Mouse (Mus musculus) lung, postnatal 10 days (tissue): Measurements from ENCODE around the gene Fras1.

ENCODE experiments used
- DNase-seq: peaks from one replicate; pipeline ENCODE4 v3.0.0; 2021

Fras1 gene

DNA sequence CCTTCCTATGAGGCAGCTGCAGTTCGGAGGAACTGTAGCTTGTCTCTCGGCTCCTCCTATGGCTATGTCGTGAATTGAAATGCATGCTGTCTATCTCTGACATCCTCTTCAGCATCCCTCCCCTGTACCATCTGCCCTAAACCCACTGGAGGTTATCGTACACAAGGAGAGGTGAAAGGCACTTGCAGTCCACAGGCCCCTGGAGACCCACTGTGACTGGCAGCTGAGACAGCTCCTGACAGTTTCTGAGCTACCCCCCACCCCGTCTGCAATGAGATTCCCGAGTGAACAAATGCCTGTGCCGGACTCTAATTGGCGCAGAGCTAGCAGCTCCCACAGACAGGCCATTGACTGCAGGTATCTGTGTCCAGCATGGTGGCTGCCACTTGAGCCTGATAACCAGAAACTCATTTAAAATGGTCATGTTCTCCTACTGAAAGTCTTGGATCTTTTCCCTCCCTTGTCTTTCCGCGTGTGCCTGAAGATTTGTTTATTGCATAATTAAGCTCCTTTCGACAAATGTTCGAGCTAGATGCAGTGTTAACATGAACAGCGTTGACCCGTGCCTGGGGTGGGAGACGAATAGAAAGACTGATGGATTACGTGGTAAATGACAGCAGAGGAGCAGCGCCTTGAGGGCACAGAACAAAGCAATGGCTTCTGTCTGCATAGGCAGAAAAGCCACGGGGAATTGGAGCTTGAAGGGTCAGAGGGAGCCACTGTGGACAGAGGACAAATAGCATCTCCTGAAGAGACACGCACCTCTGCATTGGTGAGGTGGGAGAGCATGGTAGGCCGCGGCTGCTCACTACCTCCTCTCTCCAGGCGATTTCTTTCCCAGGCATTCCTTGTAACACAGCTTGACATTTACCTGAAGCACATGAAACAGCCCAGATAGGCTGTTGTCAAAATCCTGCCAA lies 329.2 kb downstream of the Fras1 start:
- peak; percentile 5 for DNase-seq

DNA sequence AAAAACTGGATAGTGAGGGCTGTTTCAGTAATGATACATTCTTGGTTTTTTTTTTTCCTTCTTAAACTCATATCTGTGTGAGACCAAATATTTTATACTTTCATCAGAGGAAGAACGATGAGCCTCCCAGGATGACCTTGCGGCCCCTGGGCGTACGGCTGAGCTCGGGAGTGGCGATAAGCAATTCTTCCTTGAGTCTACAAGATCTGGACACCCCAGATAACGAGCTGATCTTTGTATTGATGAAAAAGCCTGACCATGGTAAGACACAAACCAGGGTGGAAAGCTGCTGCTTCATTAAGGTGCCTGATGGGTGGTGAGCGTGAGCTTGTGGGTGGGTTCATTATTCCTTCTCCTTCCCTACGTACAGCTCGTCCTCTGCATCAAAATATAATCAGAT lies 334.8 kb downstream of the Fras1 start:
- no peak for DNase-seq

DNA sequence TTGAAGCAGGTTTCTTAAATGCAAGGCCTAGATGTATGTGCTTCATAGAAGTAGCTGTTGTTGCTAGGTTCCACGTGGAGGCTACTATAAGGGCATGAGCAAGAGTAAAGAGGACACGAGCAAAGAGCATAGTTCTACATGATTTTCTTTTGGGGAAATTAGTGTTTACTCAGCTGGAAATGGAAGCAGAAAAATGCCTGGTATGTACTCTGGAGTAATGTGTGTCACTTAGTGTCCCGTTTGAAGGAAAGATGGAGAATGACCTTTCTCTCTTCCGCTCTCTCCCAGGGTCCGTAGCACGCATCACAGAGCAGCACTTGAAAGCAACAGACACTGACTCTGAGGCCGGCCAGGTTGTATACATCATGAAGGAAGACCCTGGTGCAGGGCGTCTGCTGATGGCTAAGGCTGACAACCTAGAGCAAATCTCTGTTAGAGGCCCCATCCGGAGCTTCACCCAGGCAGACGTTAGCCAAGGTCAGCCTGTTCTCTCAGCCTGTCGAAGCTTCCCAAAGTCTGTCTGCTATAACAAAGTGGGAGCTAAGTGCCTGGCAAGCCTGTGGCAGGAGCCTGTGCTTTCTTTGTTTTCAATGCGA lies 338.4 kb downstream of the Fras1 start:
- DNase-seq = no peak

- DNase-seq = no peak
Measured at GRCm38 (mm10) chr5:96712799-96713198, 339.0 kb downstream of the Fras1 start.

DNA sequence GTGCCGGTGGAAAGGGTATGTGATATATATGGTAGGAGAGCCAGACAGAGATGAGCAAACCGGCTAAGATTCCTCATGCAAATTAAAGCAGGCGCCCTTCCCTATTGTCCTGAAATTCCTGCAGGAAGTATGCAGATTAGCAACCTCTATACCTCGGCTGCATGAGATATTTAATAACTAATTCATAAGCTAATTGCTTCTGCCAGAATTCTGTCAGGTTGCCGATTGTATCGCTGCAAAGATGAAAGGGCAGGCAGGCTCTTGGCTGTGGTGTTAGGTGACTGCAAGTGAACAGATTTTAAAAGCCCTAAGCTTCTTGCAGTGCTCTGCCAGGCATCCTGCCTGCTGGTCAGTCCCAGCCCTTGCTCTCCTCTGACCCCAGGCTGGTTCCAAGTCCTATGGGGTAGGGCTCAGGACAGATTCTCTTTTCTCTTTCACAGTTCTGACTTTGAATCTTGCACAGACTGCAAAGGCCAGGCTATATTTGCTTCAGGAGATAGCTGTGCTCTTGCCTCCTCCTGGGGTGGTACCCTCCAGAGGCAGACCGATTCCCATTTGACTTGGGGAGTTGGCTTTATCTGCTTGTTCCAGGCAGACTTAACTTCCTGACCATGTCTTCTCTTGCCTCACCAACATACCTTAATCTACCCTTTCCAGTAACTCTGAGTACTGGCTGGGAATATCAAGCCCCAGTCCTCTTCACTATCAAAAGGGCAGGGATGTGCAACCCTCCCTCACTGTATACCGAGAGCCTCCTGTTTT lies 342.7 kb downstream of the Fras1 start:
- no peak for DNase-seq

GRCm38 (mm10) chr5:96717690-96718089 lies 343.9 kb downstream of the Fras1 start:
- DNase-seq = no peak

- no peak for DNase-seq
Measured at GRCm38 (mm10) chr5:96718601-96719000, 344.8 kb downstream of the Fras1 start.

DNA sequence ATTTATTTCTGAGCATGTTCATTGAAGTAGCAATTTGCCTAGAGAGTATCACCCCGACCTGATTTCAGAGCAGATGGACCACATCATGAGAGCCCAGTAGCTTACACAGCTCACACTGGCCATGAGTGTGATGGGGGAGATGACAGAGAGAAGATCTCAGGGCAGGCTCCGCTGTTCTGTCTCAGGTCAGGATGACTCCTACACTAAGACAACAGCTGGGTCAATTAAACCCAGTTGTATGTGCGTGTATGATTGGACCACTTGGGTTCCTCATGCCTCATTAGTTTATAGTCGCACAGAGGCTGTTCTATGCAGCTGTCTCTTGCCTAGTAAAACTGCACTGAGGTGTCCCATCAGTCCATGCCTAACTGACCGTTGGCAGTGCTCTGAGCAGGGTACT lies 345.5 kb downstream of the Fras1 start:
- DNase-seq = no peak

- DNase-seq = no peak
Measured at GRCm38 (mm10) chr5:96722690-96723089, 348.9 kb downstream of the Fras1 start.

- no peak for DNase-seq
Measured at GRCm38 (mm10) chr5:96739138-96739878, 365.6 kb downstream of the Fras1 start.

GRCm38 (mm10) chr5:96747195-96747984 lies 373.6 kb downstream of the Fras1 start:
- DNase-seq = no peak

- no peak for DNase-seq
Measured at GRCm38 (mm10) chr5:96757615-96758014, 383.9 kb downstream of the Fras1 start.

GRCm38 (mm10) chr5:96762021-96762420 lies 388.3 kb downstream of the Fras1 start:
- DNase-seq = no peak

DNA sequence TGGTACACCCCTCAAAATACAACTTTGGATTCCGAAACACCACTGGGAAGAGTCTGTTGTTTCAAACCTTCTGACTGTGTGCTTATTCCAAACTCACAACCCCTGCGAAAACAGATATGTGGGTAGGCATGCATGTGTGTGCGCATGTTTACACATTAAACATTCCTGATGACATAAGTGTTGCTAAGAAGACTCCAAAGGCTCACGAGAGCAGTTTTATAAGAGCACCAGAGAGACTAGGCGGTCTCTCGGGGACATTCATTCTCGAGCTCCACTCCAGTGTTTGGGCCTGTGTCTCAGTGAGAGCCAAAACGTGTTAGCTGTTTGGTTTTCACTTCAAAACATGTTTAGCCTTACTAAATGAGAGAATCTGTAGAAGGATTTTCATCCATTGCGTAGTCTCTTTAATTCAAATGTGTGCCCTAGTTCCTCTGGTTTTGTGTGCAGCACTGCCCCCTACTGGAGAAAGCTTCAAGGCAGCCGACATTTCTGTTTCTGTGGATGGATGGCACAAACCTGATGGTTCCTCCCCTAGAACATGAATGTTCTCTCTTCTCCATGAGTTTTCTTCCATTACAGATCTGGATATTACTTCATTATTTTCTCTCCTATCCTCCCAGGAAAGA lies 395.2 kb downstream of the Fras1 start:
- peak; percentile 80 for DNase-seq

DNA sequence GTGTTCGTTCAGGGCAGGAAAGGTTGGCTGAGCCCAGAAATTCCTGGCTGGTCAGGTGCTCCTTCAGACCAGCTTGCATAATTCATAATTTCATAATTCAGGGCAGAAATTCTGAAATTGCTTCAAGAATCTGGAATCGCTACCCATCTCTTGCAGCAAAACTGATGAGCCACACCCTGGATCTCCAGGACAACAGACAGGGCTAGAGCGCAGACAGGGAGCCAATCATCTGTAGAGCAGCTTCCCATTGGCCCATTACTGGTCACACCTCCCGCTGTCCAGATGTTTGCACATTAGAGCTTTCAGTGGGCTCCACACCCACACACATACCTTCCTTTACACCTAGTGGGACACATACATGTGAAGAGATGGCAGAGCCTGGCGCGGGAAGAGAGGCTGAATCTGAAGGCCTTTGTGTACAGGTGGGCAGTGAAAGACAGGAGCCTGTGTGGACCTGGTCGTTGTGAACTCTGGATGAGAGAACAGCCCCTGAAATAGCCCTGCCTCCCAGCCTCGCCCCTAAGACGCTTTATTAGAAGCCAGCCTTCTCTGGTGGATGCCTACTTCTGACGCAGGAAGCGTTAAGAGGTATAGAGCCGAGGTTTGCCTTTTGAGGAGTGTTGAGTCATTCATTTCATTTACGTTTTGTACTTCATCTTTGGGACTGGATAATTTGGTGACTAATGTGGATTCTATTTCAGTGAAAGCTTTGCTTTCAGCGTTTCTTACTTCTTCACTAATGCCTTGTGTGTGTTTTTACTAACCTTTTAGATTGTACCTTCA lies 409.9 kb downstream of the Fras1 start:
- DNase-seq = no peak

GRCm38 (mm10) chr5:96785096-96785495 lies 411.3 kb downstream of the Fras1 start:
- DNase-seq = no peak

DNA sequence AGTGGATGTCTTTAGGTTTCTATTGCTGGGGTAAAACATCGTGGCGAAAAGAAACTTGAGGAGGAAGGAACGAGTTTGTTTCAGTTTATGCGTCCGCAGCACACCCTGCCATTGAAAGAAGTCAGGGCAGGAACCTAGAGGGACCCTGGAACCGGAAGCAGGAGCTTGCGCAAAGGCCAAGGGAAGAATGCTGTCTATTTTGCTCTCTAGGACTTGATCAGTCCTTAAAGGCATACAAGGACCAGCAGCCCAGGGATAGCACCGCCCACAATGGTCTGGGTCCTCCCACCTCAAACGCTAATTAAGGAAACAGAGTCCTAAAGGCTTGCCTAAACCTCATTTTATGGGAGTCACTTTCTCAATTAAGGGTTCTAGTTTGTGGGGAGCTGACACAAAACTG lies 418.7 kb downstream of the Fras1 start:
- peak; percentile 69 for DNase-seq

GRCm38 (mm10) chr5:96792936-96793718 lies 419.4 kb downstream of the Fras1 start, which contains the start of gene Anxa3:
Anxa3 (plus strand) TSS chr5:96793339.
- DNase-seq = peak; percentile 89

DNA sequence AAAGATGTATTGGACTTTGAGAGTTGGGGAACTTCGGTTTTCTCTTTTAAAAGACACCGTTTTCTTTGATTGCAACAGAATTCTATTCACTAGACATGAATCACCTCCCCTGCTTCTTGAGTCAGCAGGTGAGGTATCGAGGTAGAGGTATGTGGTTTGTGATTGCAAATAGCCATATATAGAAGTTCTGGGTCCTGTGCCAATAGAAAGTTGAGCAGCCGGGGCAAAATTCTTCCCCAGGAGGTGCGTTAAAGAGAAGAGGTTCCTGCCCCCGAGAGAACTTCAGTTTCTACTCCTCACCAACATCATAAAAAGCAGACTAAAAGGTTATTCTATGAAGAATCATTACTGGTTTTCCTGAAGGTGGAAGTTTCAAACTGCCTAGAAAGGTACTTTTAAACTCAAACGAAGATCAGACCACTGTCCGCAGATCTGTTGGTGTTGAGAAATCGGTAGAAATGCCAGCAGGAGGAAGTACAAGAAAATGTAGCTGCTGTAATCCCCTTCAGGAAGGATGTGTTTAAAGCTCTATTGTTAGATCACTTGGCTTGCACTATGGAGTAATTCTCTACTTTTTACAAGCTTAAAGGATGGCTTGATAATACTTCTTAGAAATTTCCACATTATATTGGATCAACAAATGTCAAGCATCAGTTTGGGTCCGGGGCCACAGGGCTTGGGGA lies 420.3 kb downstream of the Fras1 start:
- DNase-seq = peak; percentile 21
